Mouse (Mus musculus): Measurements from ENCODE around the gene Esrp2. TPM values are rescaled to one million over a fixed set of nuclear protein-coding genes. Genes with fewer than 3 reads are reported as not detected.
A peak's percentile ranks its signal among the peaks of the same experiment; 100 is the strongest.

Esrp2 gene
- 1.3 and 1.4 TPM in 2 replicates for polyA plus RNA-seq (2014; fragmentation: Nextera tagmentation; extraction: Ambion mirVana)

GRCm38 (mm10) chr8:106136156-106137130, at the start of gene Esrp2:
Gene Esrp2, minus strand, starts transcription at chr8:106136974.
- H3K27me3 ChIP-seq (ENCODE audit: control insufficient read depth, insufficient read depth, low read length): peaks cover 39% of the 10 kb centered on the region
- H3K9ac ChIP-seq (ENCODE audit: low read depth, low read length): peak within 1 kb of the TSS; percentile 65
- peak within 1 kb of the TSS; percentile 35; the same call in 1 of the 2 replicates for H3K27ac ChIP-seq (ENCODE audit: low read depth, low read length)
- 0 out of 2 replicates have a peak, but pooled peaks have one; percentile 24 for ATAC-seq (replicated peaks; ENCODE audit: insufficient number of reproducible peaks, low FRiP score, low TSS enrichment)
- H3K36me3 ChIP-seq (ENCODE audit: control insufficient read depth, insufficient read depth, low read length): peaks cover under 1% of the 10 kb centered on the region; the same call in 1 of the 2 replicates
- H3K4me2 ChIP-seq: peak within 1 kb of the TSS; percentile 99
- peaks cover 15% of the 10 kb centered on the region for H3K4me1 ChIP-seq (ENCODE audit: control insufficient read depth, insufficient read depth, low read length)
- peak within 1 kb of the TSS; percentile 53 for H3K4me3 ChIP-seq (ENCODE audit: low read depth, low read length)
- under 1% methylated on average over 80 of the region's 86 CpGs for WGBS (ENCODE audit: insufficient replicate concordance)
- H3K9me3 ChIP-seq (replicated peaks; ENCODE audit: control insufficient read depth, low read length): no peaks in the 10 kb centered on the region

- Histone ChIP-seq H3K4me1 (ENCODE audit: control insufficient read depth, insufficient read depth, low read length) (no peaks in the 10 kb centered on the region; the same call in 1 of the 2 replicates), H3K4me3 (ENCODE audit: low read depth, low read length) (no peak overlapping the region), H3K36me3 (ENCODE audit: control insufficient read depth, insufficient read depth, low read length) (peaks cover 16% of the 10 kb centered on the region), H3K4me2 (no peak overlapping the region), H3K27me3 (ENCODE audit: control insufficient read depth, insufficient read depth, low read length) (no peaks in the 10 kb centered on the region), H3K9ac (ENCODE audit: low read depth, low read length) (no peak overlapping the region), H3K27ac (ENCODE audit: low read depth, low read length) (no peak overlapping the region), H3K9me3 (replicated peaks; ENCODE audit: control insufficient read depth, low read length) (no peaks in the 10 kb centered on the region; the same call in 1 of the 2 replicates)
- ATAC-seq (replicated peaks; ENCODE audit: insufficient number of reproducible peaks, low FRiP score, low TSS enrichment): no peak
- WGBS (ENCODE audit: insufficient replicate concordance): 92% methylated on average over 3 of the region's 3 CpGs
Measured at GRCm38 (mm10) chr8:106186394-106186793, 49.6 kb upstream of the Esrp2 start.

- Histone ChIP-seq H3K9ac (ENCODE audit: low read depth, low read length) (no peak overlapping the region), H3K4me2 (no peak overlapping the region), H3K9me3 (replicated peaks; ENCODE audit: control insufficient read depth, low read length) (no peaks in the 10 kb centered on the region; the same call in 1 of the 2 replicates), H3K4me3 (ENCODE audit: low read depth, low read length) (no peak overlapping the region), H3K27me3 (ENCODE audit: control insufficient read depth, insufficient read depth, low read length) (no peaks in the 10 kb centered on the region), H3K4me1 (ENCODE audit: control insufficient read depth, insufficient read depth, low read length) (no peaks in the 10 kb centered on the region), H3K36me3 (ENCODE audit: control insufficient read depth, insufficient read depth, low read length) (peaks cover 16% of the 10 kb centered on the region), H3K27ac (ENCODE audit: low read depth, low read length) (no peak overlapping the region)
- WGBS (ENCODE audit: insufficient replicate concordance): 87% methylated on average over 8 of the region's 8 CpGs
- no peak for ATAC-seq (replicated peaks; ENCODE audit: insufficient number of reproducible peaks, low FRiP score, low TSS enrichment)
Measured at GRCm38 (mm10) chr8:106185628-106186270, 49.0 kb upstream of the Esrp2 start.

- 67% methylated on average over 2 of the region's 2 CpGs for WGBS (ENCODE audit: insufficient replicate concordance)
- Histone ChIP-seq H3K27me3 (ENCODE audit: control insufficient read depth, insufficient read depth, low read length) (no peaks in the 10 kb centered on the region), H3K9me3 (replicated peaks; ENCODE audit: control insufficient read depth, low read length) (no peaks in the 10 kb centered on the region)
Measured at GRCm38 (mm10) chr8:106178428-106178827, 41.7 kb upstream of the Esrp2 start.

GRCm38 (mm10) chr8:106177594-106177993, 40.8 kb upstream of the Esrp2 start:
- Histone ChIP-seq H3K27me3 (ENCODE audit: control insufficient read depth, insufficient read depth, low read length) (no peaks in the 10 kb centered on the region), H3K9ac (ENCODE audit: low read depth, low read length) (no peak overlapping the region), H3K36me3 (ENCODE audit: control insufficient read depth, insufficient read depth, low read length) (no peaks in the 10 kb centered on the region), H3K27ac (ENCODE audit: low read depth, low read length) (no peak overlapping the region), H3K4me1 (ENCODE audit: control insufficient read depth, insufficient read depth, low read length) (peaks cover 15% of the 10 kb centered on the region), H3K9me3 (replicated peaks; ENCODE audit: control insufficient read depth, low read length) (no peaks in the 10 kb centered on the region), H3K4me2 (no peak overlapping the region), H3K4me3 (ENCODE audit: low read depth, low read length) (no peak overlapping the region)
- WGBS (ENCODE audit: insufficient replicate concordance): 82% methylated on average over 1 of the region's 1 CpGs
- no peak for ATAC-seq (replicated peaks; ENCODE audit: insufficient number of reproducible peaks, low FRiP score, low TSS enrichment)

More at GRCm38 (mm10) chr8:106178428-106178827, 41.7 kb upstream of the Esrp2 start:
- H3K27ac ChIP-seq (ENCODE audit: low read depth, low read length): no peak overlapping the region
- peaks cover 15% of the 10 kb centered on the region for H3K4me1 ChIP-seq (ENCODE audit: control insufficient read depth, insufficient read depth, low read length)
- no peak overlapping the region for H3K9ac ChIP-seq (ENCODE audit: low read depth, low read length)
- H3K36me3 ChIP-seq (ENCODE audit: control insufficient read depth, insufficient read depth, low read length): no peaks in the 10 kb centered on the region
- no peak for ATAC-seq (replicated peaks; ENCODE audit: insufficient number of reproducible peaks, low FRiP score, low TSS enrichment)
- no peak overlapping the region for H3K4me3 ChIP-seq (ENCODE audit: low read depth, low read length)
- no peak overlapping the region for H3K4me2 ChIP-seq

GRCm38 (mm10) chr8:106176891-106177290, 40.1 kb upstream of the Esrp2 start:
- 34% methylated on average over 1 of the region's 1 CpGs for WGBS (ENCODE audit: insufficient replicate concordance)
- peaks cover 15% of the 10 kb centered on the region for H3K4me1 ChIP-seq (ENCODE audit: control insufficient read depth, insufficient read depth, low read length)
- no peaks in the 10 kb centered on the region for H3K27me3 ChIP-seq (ENCODE audit: control insufficient read depth, insufficient read depth, low read length)
- no peak overlapping the region for H3K27ac ChIP-seq (ENCODE audit: low read depth, low read length)
- H3K36me3 ChIP-seq (ENCODE audit: control insufficient read depth, insufficient read depth, low read length): no peaks in the 10 kb centered on the region
- H3K9ac ChIP-seq (ENCODE audit: low read depth, low read length): no peak overlapping the region
- no peak overlapping the region for H3K4me3 ChIP-seq (ENCODE audit: low read depth, low read length)
- H3K9me3 ChIP-seq (replicated peaks; ENCODE audit: control insufficient read depth, low read length): no peaks in the 10 kb centered on the region
- no peak for ATAC-seq (replicated peaks; ENCODE audit: insufficient number of reproducible peaks, low FRiP score, low TSS enrichment)
- no peak overlapping the region for H3K4me2 ChIP-seq

GRCm38 (mm10) chr8:106173566-106173965, 36.8 kb upstream of the Esrp2 start:
- no peak overlapping the region for H3K4me3 ChIP-seq (ENCODE audit: low read depth, low read length)
- H3K36me3 ChIP-seq (ENCODE audit: control insufficient read depth, insufficient read depth, low read length): no peaks in the 10 kb centered on the region
- H3K4me1 ChIP-seq (ENCODE audit: control insufficient read depth, insufficient read depth, low read length): peaks cover 15% of the 10 kb centered on the region
- ATAC-seq (replicated peaks; ENCODE audit: insufficient number of reproducible peaks, low FRiP score, low TSS enrichment): no peak
- H3K9ac ChIP-seq (ENCODE audit: low read depth, low read length): no peak overlapping the region
- no peaks in the 10 kb centered on the region for H3K27me3 ChIP-seq (ENCODE audit: control insufficient read depth, insufficient read depth, low read length)
- no peak overlapping the region for H3K4me2 ChIP-seq
- 83% methylated on average over 3 of the region's 3 CpGs for WGBS (ENCODE audit: insufficient replicate concordance)
- H3K27ac ChIP-seq (ENCODE audit: low read depth, low read length): no peak overlapping the region
- no peaks in the 10 kb centered on the region for H3K9me3 ChIP-seq (replicated peaks; ENCODE audit: control insufficient read depth, low read length)

GRCm38 (mm10) chr8:106169934-106170480, 33.2 kb upstream of the Esrp2 start:
- peak overlapping the region; percentile 84 for H3K4me3 ChIP-seq (ENCODE audit: low read depth, low read length)
- no peaks in the 10 kb centered on the region for H3K27me3 ChIP-seq (ENCODE audit: control insufficient read depth, insufficient read depth, low read length)
- WGBS (ENCODE audit: insufficient replicate concordance): 39% methylated on average over 6 of the region's 6 CpGs
- H3K4me1 ChIP-seq (ENCODE audit: control insufficient read depth, insufficient read depth, low read length): peaks cover 3% of the 10 kb centered on the region; the same call in 1 of the 2 replicates
- H3K4me2 ChIP-seq: peak overlapping the region; percentile 90
- H3K9me3 ChIP-seq (replicated peaks; ENCODE audit: control insufficient read depth, low read length): no peaks in the 10 kb centered on the region
- H3K36me3 ChIP-seq (ENCODE audit: control insufficient read depth, insufficient read depth, low read length): no peaks in the 10 kb centered on the region
- H3K27ac ChIP-seq (ENCODE audit: low read depth, low read length): no peak overlapping the region
- ATAC-seq (replicated peaks; ENCODE audit: insufficient number of reproducible peaks, low FRiP score, low TSS enrichment): no peak
- peak overlapping the region; percentile 93 for H3K9ac ChIP-seq (ENCODE audit: low read depth, low read length)

All from heart, embryonic 11.5 days (tissue).